Mouse (Mus musculus) hindbrain, embryonic 12.5 days (tissue): Measurements from ENCODE around the gene Spata16. TPM values are rescaled to one million over a fixed set of nuclear protein-coding genes. Genes with fewer than 3 reads are reported as not detected.
"Not testable (repeated sequence)": the region's sequence is repeated elsewhere in the genome, so short reads cannot be mapped to it uniquely, and the experiment has no call there.

Source experiments
- ATAC-seq: fragments of 200-750 bp; cut with Nextera tagmentation; 2 replicates; pipeline ENCODE4 v1.8.0; 2017; ENCODE audit warnings: moderate TSS enrichment; ENCODE audit not compliant: low FRiP score
- H3K27ac ChIP-seq: fragments of 300-500 bp; sonication (generic); 2 replicates; pipeline ENCODE4 v1.5.1; 2016; ENCODE audit warnings: mild to moderate bottlenecking
- H3K27me3 ChIP-seq: fragments of 300-500 bp; sonication (generic); 2 replicates; pipeline ENCODE4 v1.6.1; 2016; ENCODE audit warnings: mild to moderate bottlenecking
- H3K36me3 ChIP-seq: fragments of 300-500 bp; sonication (generic); 2 replicates; pipeline ENCODE4 v1.6.1; 2016; ENCODE audit warnings: mild to moderate bottlenecking
- H3K4me1 ChIP-seq: fragments of 300-500 bp; sonication (generic); 2 replicates; pipeline ENCODE4 v1.6.1; 2016
- H3K4me2 ChIP-seq: fragments of 300-500 bp; sonication (generic); replicated peaks from 2 replicates; pipeline ENCODE4 v1.6.1; 2016; ENCODE audit warnings: mild to moderate bottlenecking
- H3K4me3 ChIP-seq: fragments of 300-500 bp; sonication (generic); 2 replicates; pipeline ENCODE4 v1.5.1; 2016; ENCODE audit warnings: mild to moderate bottlenecking
- H3K9ac ChIP-seq: fragments of 300-500 bp; sonication (generic); 2 replicates; pipeline ENCODE4 v1.6.1; 2016; ENCODE audit warnings: mild to moderate bottlenecking, moderate library complexity
- H3K9me3 ChIP-seq: fragments of 300-500 bp; sonication (generic); replicated peaks from 2 replicates; pipeline ENCODE4 v1.6.1; 2016; ENCODE audit warnings: mild to moderate bottlenecking
- WGBS: fragments of 180-500 bp; shearing (Covaris S2); methylation state at CpG from one replicate; pipeline ENCODE4 v1.1.7; 2016; 5-methylcytosine and 5-hydroxymethylcytosine counted together
- polyA plus RNA-seq: library from polyadenylated mRNA; unstranded; fragments of >200 nt; fragmentation: Nextera tagmentation; extraction: Ambion mirVana; gene quantifications from 2 replicates; pipeline ENCODE4 v1.2.1, GENCODE M21; 2016

Gene Spata16
- not detected in 2 replicates for polyA plus RNA-seq

DNA sequence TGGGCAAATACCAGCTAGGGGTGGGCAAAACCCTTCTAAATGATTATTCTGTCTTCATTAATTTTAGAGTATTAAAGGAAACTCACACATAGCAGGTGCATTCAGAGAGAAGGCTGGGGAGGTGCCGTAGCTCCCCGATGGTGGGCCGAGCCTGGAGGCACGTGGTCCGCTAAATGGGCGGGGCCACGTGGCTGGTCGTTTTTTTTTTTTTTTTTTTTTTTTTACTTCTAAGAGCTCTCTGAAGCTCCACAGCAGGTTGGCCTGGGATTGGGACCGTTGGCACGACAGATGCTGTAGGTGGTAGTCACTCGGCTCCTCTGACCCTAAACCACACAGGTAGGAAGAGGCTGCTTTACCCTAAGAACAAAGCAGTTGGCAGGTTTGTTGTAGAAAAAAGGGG lies at the start of gene Spata16:
TSS of gene Spata16 (plus strand) at position 219 of the 400 bp plus-strand sequence.
- ATAC-seq, result no peak
- WGBS, result 88% methylated on average over 11 of the region's 11 CpGs
- H3K4me2 ChIP-seq, result no peak within 1 kb of the TSS
- no peaks in the 10 kb centered on the region for H3K9me3 ChIP-seq
- no peak within 1 kb of the TSS for H3K27ac ChIP-seq
- H3K4me3 ChIP-seq, result no peak within 1 kb of the TSS
- H3K27me3 ChIP-seq, result peaks cover 2% of the 10 kb centered on the region; the same call in 1 of the 2 replicates
- H3K4me1 ChIP-seq, result peaks cover 8% of the 10 kb centered on the region; the same call in 1 of the 2 replicates
- no peaks in the 10 kb centered on the region for H3K36me3 ChIP-seq
- no peak within 1 kb of the TSS for H3K9ac ChIP-seq

- H3K9me3 ChIP-seq, result no peaks in the 10 kb centered on the region
- no peak overlapping the region for H3K9ac ChIP-seq
- no peak overlapping the region for H3K27ac ChIP-seq
- WGBS, result 90% methylated on average over 1 of the region's 1 CpGs
- ATAC-seq, result no peak
- no peak overlapping the region for H3K4me3 ChIP-seq
- H3K4me2 ChIP-seq, result no peak overlapping the region
- no peaks in the 10 kb centered on the region for H3K36me3 ChIP-seq
- no peaks in the 10 kb centered on the region for H3K27me3 ChIP-seq
- no peaks in the 10 kb centered on the region for H3K4me1 ChIP-seq
Measured at GRCm38 (mm10) chr3:26604861-26605260, 32.6 kb upstream of the Spata16 start.

- 92% methylated on average over 5 of the region's 5 CpGs for WGBS
- Histone ChIP-seq H3K9me3 (no peaks in the 10 kb centered on the region), H3K4me1 (no peaks in the 10 kb centered on the region), H3K9ac (no peak overlapping the region), H3K36me3 (no peaks in the 10 kb centered on the region), H3K4me3 (no peak overlapping the region), H3K4me2 (no peak overlapping the region), H3K27ac (no peak overlapping the region), H3K27me3 (no peaks in the 10 kb centered on the region)
- ATAC-seq, result no peak
Measured at GRCm38 (mm10) chr3:26608531-26608930, 28.9 kb upstream of the Spata16 start.

GRCm38 (mm10) chr3:26639214-26639613 lies 1.8 kb downstream of the Spata16 start:
- H3K27me3 ChIP-seq, result peaks cover 8% of the 10 kb centered on the region; the same call in 1 of the 2 replicates
- no peak overlapping the region for H3K4me2 ChIP-seq
- peaks cover 8% of the 10 kb centered on the region; the same call in 1 of the 2 replicates for H3K4me1 ChIP-seq
- no peak overlapping the region for H3K4me3 ChIP-seq
- H3K9me3 ChIP-seq, result no peaks in the 10 kb centered on the region
- H3K9ac ChIP-seq, result no peak overlapping the region
- H3K36me3 ChIP-seq, result no peaks in the 10 kb centered on the region
- 54% methylated on average over 9 of the region's 9 CpGs for WGBS
- no peak overlapping the region for H3K27ac ChIP-seq
- peak; percentile 35; the same call in 1 of the 2 replicates for ATAC-seq

DNA sequence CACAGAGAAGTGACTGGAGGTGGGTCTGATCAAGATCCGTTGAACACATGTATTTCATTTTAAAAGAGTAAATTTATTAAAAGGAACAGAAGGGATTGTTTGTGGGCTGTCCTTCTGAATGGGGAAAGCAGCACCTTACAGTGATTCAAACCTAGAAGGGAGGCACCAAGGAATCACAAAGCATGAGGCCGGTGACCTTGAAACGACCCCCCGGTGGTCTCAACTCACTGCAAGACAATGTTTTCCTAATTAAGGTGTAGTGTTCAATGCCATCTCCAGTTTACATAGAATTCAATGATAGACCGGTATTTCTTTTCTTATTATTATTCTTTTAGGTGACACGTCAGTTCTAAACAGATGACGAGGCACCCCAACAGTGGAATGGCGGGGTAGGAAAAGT lies 2.4 kb downstream of the Spata16 start:
- H3K27ac ChIP-seq, result no peak overlapping the region
- no peaks in the 10 kb centered on the region for H3K9me3 ChIP-seq
- H3K4me3 ChIP-seq, result no peak overlapping the region
- peaks cover 8% of the 10 kb centered on the region; the same call in 1 of the 2 replicates for H3K27me3 ChIP-seq
- no peak overlapping the region for H3K9ac ChIP-seq
- ATAC-seq, result no peak
- H3K4me2 ChIP-seq, result no peak overlapping the region
- no peaks in the 10 kb centered on the region for H3K36me3 ChIP-seq
- peaks cover 8% of the 10 kb centered on the region; the same call in 1 of the 2 replicates for H3K4me1 ChIP-seq
- 67% methylated on average over 8 of the region's 8 CpGs for WGBS

DNA sequence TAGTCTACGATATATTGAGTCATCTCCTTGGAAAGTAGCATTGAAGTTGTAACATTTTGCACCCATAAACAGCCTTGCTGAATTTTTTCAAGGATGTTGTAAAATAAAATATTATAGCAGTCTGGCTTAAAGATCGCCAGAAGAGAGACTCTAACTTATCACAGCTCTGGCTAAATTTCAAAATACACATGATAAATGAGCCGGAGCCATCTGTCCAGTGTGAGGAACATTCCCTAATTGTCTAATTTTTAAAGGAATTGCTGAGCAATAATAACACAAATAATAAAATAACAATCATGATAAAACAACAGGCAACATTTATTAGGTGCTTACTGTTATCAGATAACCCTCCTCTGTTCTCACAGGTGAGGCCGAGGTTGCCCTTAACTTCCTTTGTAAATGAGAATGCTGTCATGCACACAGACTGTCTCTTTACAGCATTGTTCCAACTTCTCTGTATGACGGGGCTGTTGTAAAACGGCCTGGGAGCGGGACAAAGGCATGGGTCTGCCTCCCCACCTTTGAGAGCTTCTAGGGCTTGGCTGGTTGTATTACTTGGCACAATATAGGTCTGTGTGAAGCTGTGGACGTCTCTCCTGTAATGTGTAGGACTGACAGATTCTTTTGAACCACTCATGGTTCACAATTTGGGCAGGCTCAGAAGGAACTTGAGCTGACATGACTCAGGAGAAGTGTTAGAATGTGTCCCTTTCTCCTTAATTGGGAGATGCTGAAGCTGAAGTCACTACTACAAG lies 3.1 kb downstream of the Spata16 start:
- Histone ChIP-seq H3K27ac (no peak overlapping the region; the same call in 1 of the 2 replicates), H3K4me2 (no peak overlapping the region)
- 48% methylated on average over 8 of the region's 8 CpGs for WGBS

GRCm38 (mm10) chr3:26641351-26642249 lies 4.2 kb downstream of the Spata16 start:
- H3K27me3 ChIP-seq, result peaks cover 8% of the 10 kb centered on the region; the same call in 1 of the 2 replicates
- 34% methylated on average over 15 of the region's 15 CpGs for WGBS
- no peaks in the 10 kb centered on the region for H3K36me3 ChIP-seq
- H3K4me1 ChIP-seq, result peaks cover 8% of the 10 kb centered on the region; the same call in 1 of the 2 replicates
- no peak overlapping the region for H3K9ac ChIP-seq
- H3K4me3 ChIP-seq, result no peak overlapping the region
- H3K4me2 ChIP-seq, result no peak overlapping the region
- H3K27ac ChIP-seq, result no peak overlapping the region
- peak; percentile 90 for ATAC-seq
- no peaks in the 10 kb centered on the region for H3K9me3 ChIP-seq

More for the DNA sequence above, 3.1 kb downstream of the Spata16 start:
- ATAC-seq, result peak; percentile 42; the same call in 1 of the 2 replicates
- Histone ChIP-seq H3K27me3 (peaks cover 8% of the 10 kb centered on the region; the same call in 1 of the 2 replicates), H3K9ac (no peak overlapping the region), H3K4me1 (peaks cover 8% of the 10 kb centered on the region; the same call in 1 of the 2 replicates), H3K9me3 (no peaks in the 10 kb centered on the region), H3K36me3 (no peaks in the 10 kb centered on the region), H3K4me3 (no peak overlapping the region)

DNA sequence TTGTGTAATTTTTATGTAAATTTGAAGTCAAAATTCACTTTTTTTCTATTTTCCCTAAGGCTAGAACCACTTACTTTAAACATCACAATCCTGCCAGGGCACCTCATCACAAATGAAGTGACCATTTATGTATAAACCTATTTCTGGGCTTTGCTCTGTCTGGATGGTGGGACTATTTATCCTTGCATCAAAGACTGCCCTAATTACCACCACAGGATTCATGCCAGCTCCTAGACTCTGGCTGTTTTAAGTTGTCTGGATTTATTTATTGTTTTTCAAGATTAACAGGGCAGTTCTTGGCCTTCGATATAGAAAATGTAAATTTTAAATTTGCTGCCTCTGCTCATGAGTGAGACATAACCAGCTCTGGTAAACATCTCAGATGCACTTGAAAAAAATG lies 6.7 kb downstream of the Spata16 start:
- H3K36me3 ChIP-seq, result no peaks in the 10 kb centered on the region
- H3K9me3 ChIP-seq, result no peaks in the 10 kb centered on the region
- H3K27me3 ChIP-seq, result peaks cover 8% of the 10 kb centered on the region; the same call in 1 of the 2 replicates
- H3K4me2 ChIP-seq, result no peak overlapping the region
- no peak overlapping the region for H3K27ac ChIP-seq
- 90% methylated on average over 1 of the region's 1 CpGs for WGBS
- H3K4me1 ChIP-seq, result peaks cover 8% of the 10 kb centered on the region; the same call in 1 of the 2 replicates
- no peak for ATAC-seq
- no peak overlapping the region for H3K4me3 ChIP-seq
- H3K9ac ChIP-seq, result no peak overlapping the region

DNA sequence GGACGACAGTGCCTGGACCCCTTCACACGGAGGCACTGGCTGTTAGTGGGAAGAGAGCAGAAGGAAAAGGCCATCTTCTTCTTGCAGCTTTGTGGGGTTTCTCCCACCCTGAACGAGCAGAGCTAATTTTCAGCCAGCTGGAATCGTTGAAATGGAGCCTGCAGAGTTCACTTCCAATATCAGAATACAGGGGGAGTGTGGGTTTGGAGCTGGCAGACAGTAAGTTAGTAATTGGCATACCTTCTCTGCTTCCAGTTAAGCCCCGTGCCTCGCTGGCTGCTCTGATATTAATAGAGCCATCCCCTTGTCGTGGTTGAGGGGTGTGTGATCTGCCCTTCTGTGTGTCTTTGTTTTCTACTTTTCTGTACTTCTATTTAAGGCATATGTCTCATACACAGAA lies 9.4 kb downstream of the Spata16 start:
- ATAC-seq, result no peak
- Histone ChIP-seq H3K4me3 (no peak overlapping the region), H3K36me3 (no peaks in the 10 kb centered on the region), H3K9ac (no peak overlapping the region), H3K27me3 (peaks cover 8% of the 10 kb centered on the region; the same call in 1 of the 2 replicates), H3K27ac (no peak overlapping the region), H3K4me2 (no peak overlapping the region), H3K4me1 (no peaks in the 10 kb centered on the region), H3K9me3 (no peaks in the 10 kb centered on the region)
- 84% methylated on average over 7 of the region's 7 CpGs for WGBS

DNA sequence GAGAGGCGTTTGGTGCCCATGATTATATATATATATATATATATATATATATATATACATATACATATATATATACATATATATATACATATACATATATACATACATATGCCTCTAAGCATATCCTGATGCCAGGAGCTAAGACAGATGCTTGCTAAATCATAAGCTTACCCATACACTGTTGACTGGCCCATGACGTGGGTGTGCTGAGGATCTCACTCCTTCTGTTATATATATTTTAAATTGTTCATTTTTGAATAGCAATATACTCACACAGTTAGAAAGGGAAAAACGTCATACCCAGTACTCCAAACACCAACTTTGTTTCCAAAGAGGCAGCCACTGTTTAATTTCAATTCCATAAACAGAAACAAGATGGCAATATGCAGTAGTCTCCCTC lies 48.4 kb downstream of the Spata16 start:
- H3K4me3 ChIP-seq, result no peak overlapping the region
- no peak overlapping the region for H3K4me2 ChIP-seq
- no peak overlapping the region for H3K27ac ChIP-seq
- H3K27me3 ChIP-seq, result no peaks in the 10 kb centered on the region
- no peak overlapping the region for H3K9ac ChIP-seq
- no peak for ATAC-seq
- 70% methylated on average over 3 of the region's 3 CpGs for WGBS
- H3K36me3 ChIP-seq, result no peaks in the 10 kb centered on the region
- no peaks in the 10 kb centered on the region for H3K4me1 ChIP-seq
- no peaks in the 10 kb centered on the region for H3K9me3 ChIP-seq

DNA sequence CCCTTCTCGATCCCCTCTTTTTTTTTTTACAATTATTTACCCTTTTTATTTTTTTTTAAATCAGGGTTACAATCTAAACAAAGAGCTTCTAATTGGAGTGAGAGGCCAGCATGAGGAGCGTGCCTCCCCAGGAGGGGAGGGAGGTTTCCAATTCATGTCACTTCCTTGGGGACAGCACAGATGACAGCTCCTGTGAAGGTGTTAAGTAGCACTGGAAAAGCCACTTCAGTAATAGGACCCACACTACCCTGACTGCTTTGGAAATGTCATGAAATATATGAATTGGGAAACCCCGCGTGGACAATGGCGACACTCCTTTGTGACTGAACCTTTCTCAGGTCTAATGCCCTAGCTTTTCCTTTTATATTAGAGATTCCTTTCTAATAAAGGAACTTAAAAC lies 72.1 kb downstream of the Spata16 start:
- not testable (repeated sequence) for H3K36me3 ChIP-seq, H3K27ac ChIP-seq, ATAC-seq, H3K9ac ChIP-seq, H3K27me3 ChIP-seq, H3K4me1 ChIP-seq, H3K4me2 ChIP-seq, H3K4me3 ChIP-seq, H3K9me3 ChIP-seq
- WGBS, result 74% methylated on average over 5 of the region's 5 CpGs

GRCm38 (mm10) chr3:26727526-26727925 lies 90.1 kb downstream of the Spata16 start:
- H3K4me1 ChIP-seq, result no peaks in the 10 kb centered on the region
- no peak overlapping the region for H3K27ac ChIP-seq
- 67% methylated on average over 6 of the region's 6 CpGs for WGBS
- no peaks in the 10 kb centered on the region for H3K9me3 ChIP-seq
- no peak for ATAC-seq
- H3K4me3 ChIP-seq, result no peak overlapping the region
- no peak overlapping the region for H3K9ac ChIP-seq
- no peaks in the 10 kb centered on the region for H3K36me3 ChIP-seq
- H3K27me3 ChIP-seq, result no peaks in the 10 kb centered on the region
- H3K4me2 ChIP-seq, result no peak overlapping the region
